Mouse (Mus musculus) R1 (cell line): Measurements from ENCODE around the gene Gm3043.
"Not testable (repeated sequence)": the region's sequence is repeated elsewhere in the genome, so short reads cannot be mapped to it uniquely, and the experiment has no call there.

Source experiments
- DNase-seq: peaks from one replicate; pipeline ENCODE4 v3.0.0-alpha.2; 2018; ENCODE audit warnings: low read depth, low spot score

The Gm3043 gene

DNA sequence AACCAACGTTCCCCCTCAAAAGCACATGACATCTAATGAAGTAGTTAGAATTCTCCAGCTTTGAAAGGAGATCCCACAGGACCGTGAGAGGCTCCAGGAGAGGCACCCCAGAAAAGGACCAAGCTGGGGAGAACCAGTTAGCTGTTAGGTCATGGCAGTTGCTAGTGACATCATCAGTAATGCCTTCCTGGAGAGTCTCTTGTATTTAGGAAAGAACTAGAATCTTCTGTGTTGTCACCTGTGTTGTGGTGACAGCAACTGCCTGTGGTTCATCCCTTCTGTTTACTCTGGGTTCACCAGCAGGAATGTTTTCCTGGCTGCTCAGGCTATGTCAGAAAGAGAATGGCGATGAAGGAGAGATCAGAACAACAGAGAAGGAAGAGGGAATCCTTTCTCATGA, at the start of gene Gm3043:
Gene Gm3043 (plus strand): TSS at position 301 of the 400 bp plus-strand sequence.
- DNase-seq, result not testable (repeated sequence)

DNA sequence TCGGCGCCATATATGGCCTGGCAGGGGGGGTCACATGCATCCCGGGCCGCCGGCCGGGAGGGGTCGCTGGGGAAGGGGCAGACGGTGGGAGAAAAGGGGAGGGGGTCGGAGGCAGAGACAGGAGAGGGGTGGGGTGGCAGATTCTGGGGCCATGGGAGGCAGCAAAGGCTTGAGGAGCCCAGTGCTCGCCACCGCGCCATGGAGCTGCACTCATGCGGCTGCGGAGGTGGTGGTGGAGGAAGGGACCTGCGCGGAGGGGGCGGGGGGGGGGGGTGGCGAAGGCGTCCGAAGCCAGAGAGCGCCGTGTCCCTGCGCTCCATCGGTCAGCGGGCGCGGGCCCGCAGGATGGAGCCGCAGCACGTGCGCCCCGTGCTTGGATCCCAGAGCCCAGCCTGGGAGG, 36.9 kb upstream of the Gm3043 start, which contains the start of gene Gm3020:
Gene Gm3020 (plus strand): TSS at position 301 of the 400 bp plus-strand sequence.
- not testable (repeated sequence) for DNase-seq
